Mouse (Mus musculus) limb, embryonic 11.5 days (tissue): ENCODE measurements around the gene Dcxr. TPM values are rescaled to one million over a fixed set of nuclear protein-coding genes. Genes with fewer than 3 reads are reported as not detected.

Experiments used
- ATAC-seq: fragments of 200-750 bp; cut with Nextera tagmentation; 2 replicates; pipeline ENCODE4 v1.8.0; 2017; ENCODE audit warnings: low read depth; ENCODE audit not compliant: insufficient number of reproducible peaks, low FRiP score, low TSS enrichment
- DNase-seq: peaks from one replicate; pipeline ENCODE4 v3.0.0-alpha.2; 2015; ENCODE audit warnings: low spot score
- H3K27ac ChIP-seq: fragments of 300-500 bp; sonication (generic); replicated peaks from 2 replicates; pipeline ENCODE4 v1.5.1; 2014; ENCODE audit warnings: low read depth, mild to moderate bottlenecking, low read length
- H3K27me3 ChIP-seq: fragments of 300-500 bp; sonication (generic); 2 replicates; pipeline ENCODE4 v1.6.1; 2014; ENCODE audit warnings: mild to moderate bottlenecking, low read length, mixed read lengths; ENCODE audit not compliant: control insufficient read depth, insufficient read depth
- H3K36me3 ChIP-seq: fragments of 300-500 bp; sonication (generic); 2 replicates; pipeline ENCODE4 v1.6.1; 2014; ENCODE audit warnings: mild to moderate bottlenecking, low read length, moderate library complexity, mixed read lengths; ENCODE audit not compliant: control insufficient read depth, insufficient read depth
- H3K4me1 ChIP-seq: fragments of 300-500 bp; sonication (generic); 2 replicates; pipeline ENCODE4 v1.6.1; 2014; ENCODE audit warnings: low read length, mixed read lengths; ENCODE audit not compliant: control insufficient read depth, insufficient read depth
- H3K4me2 ChIP-seq: fragments of 300-500 bp; sonication (generic); 2 replicates; pipeline ENCODE4 v1.6.1; 2014; ENCODE audit warnings: low read depth, mild to moderate bottlenecking, moderate library complexity; ENCODE audit not compliant: severe bottlenecking
- H3K4me3 ChIP-seq: fragments of 300-500 bp; sonication (generic); 2 replicates; pipeline ENCODE4 v1.5.1; 2014; ENCODE audit warnings: low read depth, low read length
- H3K9ac ChIP-seq: fragments of 300-500 bp; sonication (generic); 2 replicates; pipeline ENCODE4 v1.6.1; 2014; ENCODE audit warnings: mild to moderate bottlenecking, low read length
- H3K9me3 ChIP-seq: fragments of 300-500 bp; sonication (generic); 2 replicates; pipeline ENCODE4 v1.6.1; 2016; ENCODE audit warnings: low read length; ENCODE audit not compliant: control insufficient read depth
- WGBS: fragments of 180-500 bp; shearing (Covaris S2); extraction: QIAGEN DNeasy Blood & Tissue Kit; methylation state at CpG from one replicate; pipeline ENCODE4 v1.1.7; 2014; 5-methylcytosine and 5-hydroxymethylcytosine counted together
- polyA plus RNA-seq: library from polyadenylated mRNA; unstranded; fragments of >200 nt; fragmentation: Nextera tagmentation; extraction: Ambion mirVana; gene quantifications from 2 replicates; pipeline ENCODE4 v1.2.1, GENCODE M21; 2014

Gene Dcxr
- polyA plus RNA-seq, 1 experiment from 2014 or later = 12.4 TPM

GRCm38 (mm10) chr11:120707969-120708368 lies 19.1 kb downstream of the Dcxr start:
- peaks cover 62% of the 10 kb centered on the region for H3K4me1 ChIP-seq
- no peak overlapping the region for H3K4me3 ChIP-seq

GRCm38 (mm10) chr11:120707225-120707624 lies 19.9 kb downstream of the Dcxr start:
- peaks cover 56% of the 10 kb centered on the region for H3K4me1 ChIP-seq
- no peak overlapping the region for H3K4me3 ChIP-seq
- H3K9ac ChIP-seq = 0 out of 2 replicates have a peak overlapping the region, but pooled peaks have one; percentile 17
- H3K27ac ChIP-seq = peak overlapping the region; percentile 89
- DNase-seq (peak; percentile 58), ATAC-seq (no peak)
- WGBS = 3% methylated on average over 12 of the region's 12 CpGs
- no peaks in the 10 kb centered on the region for H3K27me3 ChIP-seq
- peak overlapping the region; percentile 22; the same call in 1 of the 2 replicates for H3K4me2 ChIP-seq
- H3K36me3 ChIP-seq = peaks cover 4% of the 10 kb centered on the region; the same call in 1 of the 2 replicates
- no peaks in the 10 kb centered on the region for H3K9me3 ChIP-seq

More at GRCm38 (mm10) chr11:120707969-120708368, 19.1 kb downstream of the Dcxr start:
- Histone ChIP-seq H3K9me3 (no peaks in the 10 kb centered on the region), H3K4me2 (peak overlapping the region; percentile 19; the same call in 1 of the 2 replicates), H3K27me3 (no peaks in the 10 kb centered on the region), H3K36me3 (peaks cover 4% of the 10 kb centered on the region; the same call in 1 of the 2 replicates), H3K9ac (peak overlapping the region; percentile 2; the same call in 1 of the 2 replicates), H3K27ac (peak overlapping the region; percentile 89; the same call in 1 of the 2 replicates)
- no peak for DNase-seq
- 14% methylated on average over 5 of the region's 5 CpGs for WGBS
- ATAC-seq = no peak

GRCm38 (mm10) chr11:120706120-120706519 lies 21.0 kb downstream of the Dcxr start:
- no peaks in the 10 kb centered on the region for H3K9me3 ChIP-seq
- H3K4me1 ChIP-seq = peaks cover 48% of the 10 kb centered on the region
- H3K4me3 ChIP-seq = no peak overlapping the region
- H3K9ac ChIP-seq = no peak overlapping the region
- H3K27ac ChIP-seq = peak overlapping the region; percentile 89; the same call in 1 of the 2 replicates
- ATAC-seq = no peak
- H3K27me3 ChIP-seq = no peaks in the 10 kb centered on the region
- no peak overlapping the region for H3K4me2 ChIP-seq
- 55% methylated on average over 5 of the region's 5 CpGs for WGBS
- H3K36me3 ChIP-seq = peaks cover 4% of the 10 kb centered on the region; the same call in 1 of the 2 replicates
- no peak for DNase-seq

- H3K9ac ChIP-seq = peak overlapping the region; percentile 31
- no peak for ATAC-seq
- peaks cover 9% of the 10 kb centered on the region; the same call in 1 of the 2 replicates for H3K36me3 ChIP-seq
- H3K27ac ChIP-seq = peak overlapping the region; percentile 81
- H3K4me3 ChIP-seq = no peak overlapping the region
- H3K4me2 ChIP-seq = peak overlapping the region; percentile 25; the same call in 1 of the 2 replicates
- WGBS = 8% methylated on average over 8 of the region's 8 CpGs
- no peaks in the 10 kb centered on the region for H3K9me3 ChIP-seq
- H3K27me3 ChIP-seq = no peaks in the 10 kb centered on the region
- peak; percentile 54 for DNase-seq
- peaks cover 48% of the 10 kb centered on the region for H3K4me1 ChIP-seq
Observed at GRCm38 (mm10) chr11:120704486-120705325, 22.4 kb downstream of the Dcxr start.

- peak overlapping the region; percentile 1; the same call in 1 of the 2 replicates for H3K4me3 ChIP-seq
- H3K27ac ChIP-seq = peak overlapping the region; percentile 81
- ATAC-seq = no peak
- peak overlapping the region; percentile 31 for H3K9ac ChIP-seq
- peak; percentile 49 for DNase-seq
- peaks cover 48% of the 10 kb centered on the region for H3K4me1 ChIP-seq
- no peaks in the 10 kb centered on the region for H3K27me3 ChIP-seq
- no peaks in the 10 kb centered on the region for H3K9me3 ChIP-seq
- peak overlapping the region; percentile 7; the same call in 1 of the 2 replicates for H3K4me2 ChIP-seq
- peaks cover 12% of the 10 kb centered on the region; the same call in 1 of the 2 replicates for H3K36me3 ChIP-seq
- WGBS = 16% methylated on average over 15 of the region's 15 CpGs
Observed at GRCm38 (mm10) chr11:120703696-120704454, 23.2 kb downstream of the Dcxr start.

- peaks cover 14% of the 10 kb centered on the region; the same call in 1 of the 2 replicates for H3K36me3 ChIP-seq
- 35% methylated on average over 10 of the region's 10 CpGs for WGBS
Observed at GRCm38 (mm10) chr11:120697741-120698140, 29.3 kb downstream of the Dcxr start.

GRCm38 (mm10) chr11:120696568-120696967 lies 30.5 kb downstream of the Dcxr start:
- Histone ChIP-seq H3K27ac (peak overlapping the region; percentile 86), H3K4me1 (peaks cover 31% of the 10 kb centered on the region), H3K36me3 (peaks cover 14% of the 10 kb centered on the region; the same call in 1 of the 2 replicates), H3K9ac (no peak overlapping the region), H3K27me3 (no peaks in the 10 kb centered on the region), H3K4me3 (no peak overlapping the region), H3K4me2 (no peak overlapping the region), H3K9me3 (no peaks in the 10 kb centered on the region)
- ATAC-seq (no peak), DNase-seq (no peak)
- 93% methylated on average over 6 of the region's 6 CpGs for WGBS

More at GRCm38 (mm10) chr11:120697741-120698140, 29.3 kb downstream of the Dcxr start:
- Histone ChIP-seq H3K9me3 (no peaks in the 10 kb centered on the region), H3K9ac (no peak overlapping the region; the same call in 1 of the 2 replicates), H3K27ac (peak overlapping the region; percentile 45), H3K4me3 (no peak overlapping the region), H3K4me1 (peaks cover 31% of the 10 kb centered on the region), H3K27me3 (no peaks in the 10 kb centered on the region), H3K4me2 (no peak overlapping the region)
- ATAC-seq (no peak), DNase-seq (no peak)

GRCm38 (mm10) chr11:120695641-120696040 lies 31.4 kb downstream of the Dcxr start:
- 7% methylated on average over 12 of the region's 12 CpGs for WGBS
- peaks cover 31% of the 10 kb centered on the region for H3K4me1 ChIP-seq
- no peaks in the 10 kb centered on the region for H3K9me3 ChIP-seq
- peak overlapping the region; percentile 15; the same call in 1 of the 2 replicates for H3K4me2 ChIP-seq
- H3K36me3 ChIP-seq = peaks cover 12% of the 10 kb centered on the region; the same call in 1 of the 2 replicates
- DNase-seq (peak; percentile 85), ATAC-seq (peak; percentile 80)
- H3K27me3 ChIP-seq = no peaks in the 10 kb centered on the region
- H3K4me3 ChIP-seq = no peak overlapping the region
- H3K9ac ChIP-seq = no peak overlapping the region; the same call in 1 of the 2 replicates
- peak overlapping the region; percentile 86 for H3K27ac ChIP-seq
